Comparison of ENCODE assay signal across 24 mouse cellular contexts in genomic region chr3:97595066-97595465, GRCm38 (mm10).
"Had no signal": no experiment of that assay in that cellular context is flagged by ENCODE, and none has a peak within 500 bp of the region (broad histone marks: within the 10 kb centered on the region; RNA-seq: fewer than 3 reads in every experiment).

No protein-coding gene starts in this region.

- H3K4me3 ChIP-seq: gastrocnemius, adult 2 months; heart, embryonic 10.5 days; heart, embryonic 12.5 days; hindbrain, embryonic 10.5 days; hindbrain, embryonic 12.5 days; intestine, embryonic 15.5 days; layer of hippocampus, adult 2 months; left cerebral cortex, adult 2 months; limb, embryonic 10.5 days; limb, embryonic 12.5 days had no signal

- DNase-seq: gastrocnemius, adult 2 months; gastrocnemius, postnatal 10 days; gastrocnemius, postnatal 25 days; heart, adult 18-20 months; heart, postnatal 10 days; heart, postnatal 4 days; kidney, adult 18-20 months; kidney, adult 8-10 months; kidney, postnatal 10 days; kidney, postnatal 25 days; kidney, postnatal 4 days had no signal

- H3K27ac ChIP-seq: gastrocnemius, adult 2 months; heart, embryonic 10.5 days; hindbrain, embryonic 10.5 days; hindbrain, embryonic 12.5 days; hindbrain, embryonic 14.5 days; intestine, embryonic 15.5 days; layer of hippocampus, adult 2 months; left cerebral cortex, adult 2 months; limb, embryonic 10.5 days; limb, embryonic 12.5 days had no signal

- H3K4me1 ChIP-seq: heart, embryonic 10.5 days; heart, embryonic 12.5 days; hindbrain, embryonic 10.5 days; hindbrain, embryonic 12.5 days; intestine, embryonic 15.5 days; limb, embryonic 10.5 days; limb, embryonic 12.5 days had no signal

- ATAC-seq: hindbrain, embryonic 16.5 days; inflammation-experienced regulatory T-cells, adult 6 months; intestine, embryonic 15.5 days; intestine, postnatal 0 days had no signal

- H3K4me2 ChIP-seq: heart, embryonic 12.5 days; hindbrain, embryonic 12.5 days; hindbrain, embryonic 14.5 days; intestine, embryonic 15.5 days; limb, embryonic 12.5 days had no signal

- H3K27me3 ChIP-seq: heart, embryonic 12.5 days; hindbrain, embryonic 12.5 days; intestine, embryonic 15.5 days; limb, embryonic 12.5 days had no signal

- H3K9me3 ChIP-seq: heart, embryonic 10.5 days; heart, embryonic 12.5 days; hindbrain, embryonic 10.5 days; hindbrain, embryonic 12.5 days; intestine, embryonic 15.5 days; limb, embryonic 10.5 days; limb, embryonic 12.5 days had no signal

- H3K9ac ChIP-seq: heart, embryonic 12.5 days; hindbrain, embryonic 12.5 days; hindbrain, embryonic 14.5 days; intestine, embryonic 15.5 days; limb, embryonic 12.5 days had no signal
